Mouse (Mus musculus): Measurements from ENCODE around the gene Gm765. TPM values are rescaled to one million over a fixed set of nuclear protein-coding genes. Genes with fewer than 3 reads are reported as not detected.

Gm765 gene
- polyA plus RNA-seq, 1 experiment: 0.04 TPM

DNA sequence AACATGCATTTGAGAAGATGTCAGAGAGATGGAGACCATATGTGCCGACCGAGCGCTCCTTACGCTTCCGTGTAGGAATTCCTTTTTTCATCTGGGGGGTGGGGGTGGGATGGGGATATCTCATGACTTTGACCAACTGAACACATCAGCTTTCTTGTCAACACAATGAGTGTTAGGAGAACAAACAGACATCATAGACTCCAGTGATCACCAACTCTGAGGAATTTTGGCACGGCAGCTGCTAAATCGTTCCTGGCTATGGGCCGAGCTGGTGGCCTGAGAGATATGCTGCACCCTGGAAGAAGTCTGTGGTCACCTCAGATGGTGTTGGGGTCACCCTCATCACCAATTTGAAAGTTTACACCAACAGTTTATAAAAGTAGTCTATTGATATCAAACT is 134.5 kb downstream of the Gm765 start:
- WGBS: 97% methylated on average over 8 of the region's 8 CpGs
- no peak for TF ChIP-seq CTCF (IDR thresholded peaks at IDR 0.05; ENCODE audit: borderline replicate concordance, control insufficient read depth, extremely low read depth, insufficient read depth, low read length, poor library complexity)
- TF ChIP-seq POLR2A (IDR thresholded peaks at IDR 0.05; ENCODE audit: control insufficient read depth, extremely low read depth, insufficient read depth, low read length, poor library complexity): no peak
- Histone ChIP-seq H3K4me3 (ENCODE audit: control insufficient read depth, insufficient read depth, low read length) (no peak overlapping the region), H3K27ac (ENCODE audit: control insufficient read depth, insufficient read depth, low read length) (no peak overlapping the region), H3K36me3 (ENCODE audit: control insufficient read depth, insufficient read depth, low read length) (no peaks in the 10 kb centered on the region), H3K27me3 (ENCODE audit: control insufficient read depth, insufficient read depth, low read length) (no peaks in the 10 kb centered on the region), H3K4me1 (replicated peaks; ENCODE audit: control insufficient read depth, insufficient read depth, low read length) (no peaks in the 10 kb centered on the region)
- no peak for DNase-seq

DNA sequence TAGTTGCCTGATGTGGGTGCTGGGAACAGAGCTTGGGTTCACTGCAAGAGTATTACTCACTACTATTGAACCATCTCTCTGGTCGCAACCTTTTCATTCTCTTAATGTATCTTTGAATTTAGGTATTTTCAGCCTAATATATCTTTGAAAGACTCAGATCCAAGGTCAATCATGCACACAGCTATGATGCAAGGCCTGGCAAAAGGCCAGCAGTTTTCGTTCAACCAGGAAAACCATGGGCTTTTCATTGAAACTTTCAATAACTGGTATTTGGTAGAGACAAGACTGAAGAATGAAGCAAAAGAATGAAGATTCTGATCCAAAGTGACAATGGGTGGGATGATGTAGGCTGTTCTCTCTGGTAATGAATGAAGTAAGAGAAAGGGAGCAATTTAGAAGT is 143.8 kb downstream of the Gm765 start:
- TF ChIP-seq CTCF (IDR thresholded peaks at IDR 0.05; ENCODE audit: borderline replicate concordance, control insufficient read depth, extremely low read depth, insufficient read depth, low read length, poor library complexity): no peak
- TF ChIP-seq POLR2A (IDR thresholded peaks at IDR 0.05; ENCODE audit: control insufficient read depth, extremely low read depth, insufficient read depth, low read length, poor library complexity): no peak
- Histone ChIP-seq H3K4me3 (ENCODE audit: control insufficient read depth, insufficient read depth, low read length) (no peak overlapping the region), H3K36me3 (ENCODE audit: control insufficient read depth, insufficient read depth, low read length) (no peaks in the 10 kb centered on the region), H3K27me3 (ENCODE audit: control insufficient read depth, insufficient read depth, low read length) (no peaks in the 10 kb centered on the region), H3K4me1 (replicated peaks; ENCODE audit: control insufficient read depth, insufficient read depth, low read length) (no peaks in the 10 kb centered on the region), H3K27ac (ENCODE audit: control insufficient read depth, insufficient read depth, low read length) (no peak overlapping the region)
- 94% methylated on average over 2 of the region's 2 CpGs for WGBS
- no peak for DNase-seq

DNA sequence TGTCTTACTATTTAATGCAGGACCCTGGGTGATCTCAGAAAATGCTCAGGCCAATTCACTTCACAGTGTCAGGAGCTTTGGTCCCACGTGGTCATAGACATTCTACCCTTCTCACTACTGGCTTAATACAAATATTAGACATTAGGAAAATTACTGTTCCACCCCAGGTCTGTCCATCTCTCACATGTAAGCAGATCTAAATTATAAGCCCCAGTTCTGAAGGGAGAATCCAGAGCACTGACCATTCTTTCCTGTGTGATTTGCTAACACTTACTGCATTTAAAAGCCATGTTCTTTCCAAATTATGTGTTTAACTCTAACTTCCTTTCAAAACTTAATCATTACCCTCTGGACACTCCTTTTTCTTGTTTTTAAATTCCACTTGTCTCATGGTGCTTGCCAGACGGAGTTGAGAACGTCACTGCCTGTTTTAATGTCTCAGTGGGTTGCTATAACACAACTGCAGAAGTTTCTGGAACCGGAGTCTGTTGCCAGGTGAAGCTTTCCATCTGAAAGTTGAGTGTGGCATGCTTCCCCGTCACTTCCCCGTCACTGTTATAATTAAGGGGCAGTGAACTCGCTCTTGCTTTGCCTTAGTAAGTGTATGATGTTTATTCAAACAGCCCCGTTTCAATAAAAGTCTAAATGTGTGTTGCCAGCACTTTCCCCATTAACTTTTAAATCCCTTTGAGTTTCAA is 151.7 kb downstream of the Gm765 start:
- H3K4me3 ChIP-seq (ENCODE audit: control insufficient read depth, insufficient read depth, low read length): no peak overlapping the region
- H3K4me1 ChIP-seq (replicated peaks; ENCODE audit: control insufficient read depth, insufficient read depth, low read length): no peaks in the 10 kb centered on the region
- no peak overlapping the region for H3K27ac ChIP-seq (ENCODE audit: control insufficient read depth, insufficient read depth, low read length)
- WGBS: 84% methylated on average over 8 of the region's 8 CpGs
- no peak for DNase-seq
- TF ChIP-seq CTCF (IDR thresholded peaks at IDR 0.05; ENCODE audit: borderline replicate concordance, control insufficient read depth, extremely low read depth, insufficient read depth, low read length, poor library complexity): no peak
- no peak for TF ChIP-seq POLR2A (IDR thresholded peaks at IDR 0.05; ENCODE audit: control insufficient read depth, extremely low read depth, insufficient read depth, low read length, poor library complexity)
- H3K27me3 ChIP-seq (ENCODE audit: control insufficient read depth, insufficient read depth, low read length): no peaks in the 10 kb centered on the region
- H3K36me3 ChIP-seq (ENCODE audit: control insufficient read depth, insufficient read depth, low read length): no peaks in the 10 kb centered on the region
